Mouse (Mus musculus): ENCODE data around the gene Cwh43. TPM values are rescaled to one million over a fixed set of nuclear protein-coding genes. Genes with fewer than 3 reads are reported as not detected.

Gene Cwh43
- total and polyA plus RNA-seq, 2 experiments from 2014 or later: 0.62 to 0.99 TPM

- Histone ChIP-seq H3K27me3 (ENCODE audit: insufficient read depth, low read length) (no peaks in the 10 kb centered on the region), H3K9ac (replicated peaks; ENCODE audit: low read length, poor library complexity, severe bottlenecking) (no peak overlapping the region), H3K36me3 (ENCODE audit: insufficient read depth, low read length) (no peaks in the 10 kb centered on the region), H3K4me3 (ENCODE audit: low read depth, low read length) (no peak overlapping the region), H3K4me2 (ENCODE audit: low read depth, low read length, poor library complexity, severe bottlenecking) (no peak overlapping the region), H3K27ac (ENCODE audit: low read depth, low read length) (no peak overlapping the region), H3K4me1 (ENCODE audit: insufficient read depth, low read length) (no peaks in the 10 kb centered on the region), H3K9me3 (ENCODE audit: low read length) (no peaks in the 10 kb centered on the region)
- no peak for ATAC-seq (ENCODE audit: low FRiP score)
- no peak for TF ChIP-seq CTCF (IDR thresholded peaks at IDR 0.05)
- WGBS: 96% methylated on average over 2 of the region's 2 CpGs
- DNase-seq (ENCODE audit: low spot score): no peak
These were observed 41.6 kb upstream of the Cwh43 start for GRCm38 (mm10) chr5:73364107-73364864.

- H3K27me3 ChIP-seq (ENCODE audit: insufficient read depth, low read length): no peaks in the 10 kb centered on the region
- no peak overlapping the region for H3K9ac ChIP-seq (replicated peaks; ENCODE audit: low read length, poor library complexity, severe bottlenecking)
- no peaks in the 10 kb centered on the region for H3K9me3 ChIP-seq (ENCODE audit: low read length)
- H3K4me2 ChIP-seq (ENCODE audit: low read depth, low read length, poor library complexity, severe bottlenecking): no peak overlapping the region
- no peak overlapping the region for H3K4me3 ChIP-seq (ENCODE audit: low read depth, low read length)
- TF ChIP-seq CTCF (IDR thresholded peaks at IDR 0.05): no peak
- H3K27ac ChIP-seq (ENCODE audit: low read depth, low read length): no peak overlapping the region
- DNase-seq (ENCODE audit: low spot score) (no peak), ATAC-seq (ENCODE audit: low FRiP score) (no peak)
- H3K36me3 ChIP-seq (ENCODE audit: insufficient read depth, low read length): no peaks in the 10 kb centered on the region
- 72% methylated on average over 4 of the region's 4 CpGs for WGBS
- H3K4me1 ChIP-seq (ENCODE audit: insufficient read depth, low read length): no peaks in the 10 kb centered on the region
These were observed 38.0 kb upstream of the Cwh43 start for GRCm38 (mm10) chr5:73367906-73368305.

GRCm38 (mm10) chr5:73368845-73369447 is 36.9 kb upstream of the Cwh43 start:
- DNase-seq (ENCODE audit: low spot score): no peak
- ATAC-seq (ENCODE audit: low FRiP score): no peak
- Histone ChIP-seq H3K27ac (ENCODE audit: low read depth, low read length) (no peak overlapping the region), H3K9me3 (ENCODE audit: low read length) (no peaks in the 10 kb centered on the region), H3K9ac (replicated peaks; ENCODE audit: low read length, poor library complexity, severe bottlenecking) (no peak overlapping the region), H3K36me3 (ENCODE audit: insufficient read depth, low read length) (no peaks in the 10 kb centered on the region), H3K4me2 (ENCODE audit: low read depth, low read length, poor library complexity, severe bottlenecking) (no peak overlapping the region), H3K4me3 (ENCODE audit: low read depth, low read length) (no peak overlapping the region), H3K27me3 (ENCODE audit: insufficient read depth, low read length) (no peaks in the 10 kb centered on the region), H3K4me1 (ENCODE audit: insufficient read depth, low read length) (no peaks in the 10 kb centered on the region)
- WGBS: 70% methylated on average over 10 of the region's 10 CpGs
- TF ChIP-seq CTCF (IDR thresholded peaks at IDR 0.05): no peak

GRCm38 (mm10) chr5:73369731-73370130 is 36.1 kb upstream of the Cwh43 start:
- WGBS: 43% methylated on average over 3 of the region's 3 CpGs
- no peaks in the 10 kb centered on the region for H3K27me3 ChIP-seq (ENCODE audit: insufficient read depth, low read length)
- no peak overlapping the region for H3K9ac ChIP-seq (replicated peaks; ENCODE audit: low read length, poor library complexity, severe bottlenecking)
- DNase-seq (ENCODE audit: low spot score) (no peak), ATAC-seq (ENCODE audit: low FRiP score) (no peak)
- H3K4me2 ChIP-seq (ENCODE audit: low read depth, low read length, poor library complexity, severe bottlenecking): no peak overlapping the region
- TF ChIP-seq CTCF (IDR thresholded peaks at IDR 0.05): no peak
- H3K9me3 ChIP-seq (ENCODE audit: low read length): no peaks in the 10 kb centered on the region
- H3K27ac ChIP-seq (ENCODE audit: low read depth, low read length): no peak overlapping the region
- H3K4me3 ChIP-seq (ENCODE audit: low read depth, low read length): no peak overlapping the region
- no peaks in the 10 kb centered on the region for H3K36me3 ChIP-seq (ENCODE audit: insufficient read depth, low read length)
- H3K4me1 ChIP-seq (ENCODE audit: insufficient read depth, low read length): no peaks in the 10 kb centered on the region

GRCm38 (mm10) chr5:73372601-73373000 is 33.3 kb upstream of the Cwh43 start:
- Histone ChIP-seq H3K36me3 (ENCODE audit: insufficient read depth, low read length) (no peaks in the 10 kb centered on the region), H3K4me1 (ENCODE audit: insufficient read depth, low read length) (no peaks in the 10 kb centered on the region), H3K4me3 (ENCODE audit: low read depth, low read length) (no peak overlapping the region), H3K27me3 (ENCODE audit: insufficient read depth, low read length) (no peaks in the 10 kb centered on the region), H3K27ac (ENCODE audit: low read depth, low read length) (no peak overlapping the region), H3K4me2 (ENCODE audit: low read depth, low read length, poor library complexity, severe bottlenecking) (no peak overlapping the region), H3K9ac (replicated peaks; ENCODE audit: low read length, poor library complexity, severe bottlenecking) (no peak overlapping the region), H3K9me3 (ENCODE audit: low read length) (no peaks in the 10 kb centered on the region)
- ATAC-seq (ENCODE audit: low FRiP score) (no peak), DNase-seq (ENCODE audit: low spot score) (no peak)
- TF ChIP-seq CTCF (IDR thresholded peaks at IDR 0.05): no peak
- WGBS: 79% methylated on average over 5 of the region's 5 CpGs

- no peak overlapping the region for H3K27ac ChIP-seq (ENCODE audit: low read depth, low read length)
- TF ChIP-seq CTCF (IDR thresholded peaks at IDR 0.05): no peak
- no peaks in the 10 kb centered on the region for H3K9me3 ChIP-seq (ENCODE audit: low read length)
- no peak overlapping the region for H3K4me2 ChIP-seq (ENCODE audit: low read depth, low read length, poor library complexity, severe bottlenecking)
- ATAC-seq (ENCODE audit: low FRiP score): no peak
- no peaks in the 10 kb centered on the region for H3K4me1 ChIP-seq (ENCODE audit: insufficient read depth, low read length)
- no peak for DNase-seq (ENCODE audit: low spot score)
- H3K4me3 ChIP-seq (ENCODE audit: low read depth, low read length): no peak overlapping the region
- no peaks in the 10 kb centered on the region for H3K36me3 ChIP-seq (ENCODE audit: insufficient read depth, low read length)
- 41% methylated on average over 3 of the region's 3 CpGs for whole genome bisulfite sequencing
- H3K27me3 ChIP-seq (ENCODE audit: insufficient read depth, low read length): no peaks in the 10 kb centered on the region
- 0 out of 2 replicates have a peak overlapping the region, but pooled peaks have one; percentile 19 for H3K9ac ChIP-seq (replicated peaks; ENCODE audit: low read length, poor library complexity, severe bottlenecking)
These were observed 32.7 kb upstream of the Cwh43 start for GRCm38 (mm10) chr5:73373184-73373583.

All from midbrain, postnatal 0 days (tissue).